Mouse (Mus musculus): ENCODE results near the gene Rufy3.

- TF ChIP-seq CTCF (IDR thresholded peaks at IDR 0.05): peak; percentile 89
- peak; percentile 68 for TF ChIP-seq POLR2A (IDR thresholded peaks at IDR 0.05; ENCODE audit: insufficient read depth, low read depth, low read length)
These were observed 10.6 kb upstream of the Rufy3 start, which contains the start of gene Utp3 for GRCm38 (mm10) chr5:88554086-88554886.
